Mouse (Mus musculus) monocyte, adult 5-6 weeks (primary cell): ENCODE measurements around the gene Adtrp. TPM values are rescaled to one million over a fixed set of nuclear protein-coding genes. Genes with fewer than 3 reads are reported as not detected.

Source experiments
- ATAC-seq: fragments of 153-309, 156-312 bp; replicated peaks from 2 replicates; pipeline ENCODE4 v1.8.0; 2017; ENCODE audit warnings: mild to moderate bottlenecking; ENCODE audit not compliant: low TSS enrichment, insufficient number of reproducible peaks, severe bottlenecking, poor library complexity, low FRiP score
- total RNA-seq: library from RNA; stranded (forward); fragments of 200-1000, 200-491, 200-594 nt; gene quantifications from 3 replicates; pipeline ENCODE4 v1.2.3, GENCODE M21; 2017

Gene Adtrp
- total RNA-seq, 1 experiment from 2014 or later = 7.5 TPM

GRCm38 (mm10) chr13:41737628-41738309 is 109.7 kb downstream of the Adtrp start:
- no peak for ATAC-seq

- ATAC-seq = no peak
Measured at GRCm38 (mm10) chr13:41729660-41730059, 117.8 kb downstream of the Adtrp start.

GRCm38 (mm10) chr13:41727803-41728202 is 119.7 kb downstream of the Adtrp start:
- no peak for ATAC-seq

- no peak for ATAC-seq
Measured at GRCm38 (mm10) chr13:41719331-41719730, 128.2 kb downstream of the Adtrp start.

GRCm38 (mm10) chr13:41718051-41718450 is 129.4 kb downstream of the Adtrp start:
- no peak for ATAC-seq

Other genes starting within 250 kb of the Adtrp start
- 17.6 to 20.1 TPM (median 18.7 TPM) in 3 replicates for gene Tmem170b, start 241.8 kb downstream of the Adtrp start, total RNA-seq
- 13.8 to 34.8 TPM (median 22.9 TPM) in 3 replicates for gene Hivep1, start 204.3 kb upstream of the Adtrp start, total RNA-seq